Mouse (Mus musculus): ENCODE measurements around the gene Tap2. TPM values are rescaled to one million over a fixed set of nuclear protein-coding genes. Genes with fewer than 3 reads are reported as not detected.

Tap2 gene
- total and polyA plus RNA-seq, 3 experiments = 54.8 to 121 (median 110) TPM

- TF ChIP-seq ZC3H11A (IDR thresholded peaks at IDR 0.05; ENCODE audit: low read depth, low read length) = peak; percentile 85
- TF ChIP-seq UBTF (IDR thresholded peaks at IDR 0.05; ENCODE audit: low read depth, low read length) = no peak
Observed at GRCm38 (mm10) chr17:34234926-34235325, 31.6 kb downstream of the Tap2 start (continued).

- H3K9ac ChIP-seq (ENCODE audit: insufficient read depth, low read depth) = no peak overlapping the region
- TF ChIP-seq BHLHE40 (IDR thresholded peaks at IDR 0.05; ENCODE audit: low read depth, low read length) = no peak
- no peak overlapping the region for H3K27ac ChIP-seq (ENCODE audit: insufficient read depth, low read depth)
- peaks cover 7% of the 10 kb centered on the region for H3K9me3 ChIP-seq (replicated peaks; ENCODE audit: low read length)
- in situ Hi-C loops (cut with MboI; ENCODE audit: low pct_ligation_motif_present, low pct_unique_long_range_greater_than_20kb, low sequenced_read_pairs) = no loop called here
- H3K4me3 ChIP-seq (replicated peaks in 1 of 3; ENCODE audit: low read depth in 2 of 3, low read length in 2 of 3, poor library complexity in 1 of 3) = no peak overlapping the region
- no peaks in the 10 kb centered on the region for H3K27me3 ChIP-seq (replicated peaks)
- H3K4me1 ChIP-seq (ENCODE audit: control insufficient read depth in 1 of 2, insufficient read depth in 2 of 2) = peaks cover 0 to 31% of the 10 kb centered on the region in 2 experiments; a peak in 3 of 4 replicates
- H3K79me2 ChIP-seq (replicated peaks; ENCODE audit: control insufficient read depth, extremely low read depth, insufficient read depth, poor library complexity, severe bottlenecking) = no peaks in the 10 kb centered on the region
- peaks cover 0 to 10% of the 10 kb centered on the region in 2 experiments for H3K36me3 ChIP-seq (replicated peaks in 1 of 2; ENCODE audit: control insufficient read depth in 1 of 2, insufficient read depth in 1 of 2, low read length in 1 of 2)
- dilution Hi-C loops (cut with MboI; ENCODE audit: extremely low pct_ligation_motif_present, extremely low pct_unique_long_range_greater_than_20kb, low sequenced_read_pairs) = no loop called here
- no peak overlapping the region for H3K4me2 ChIP-seq (ENCODE audit: insufficient read depth, low read depth, poor library complexity, severe bottlenecking)
- no peak for DNase-seq (ENCODE audit: extremely low read depth)
Observed at GRCm38 (mm10) chr17:34236691-34237090, 33.4 kb downstream of the Tap2 start.

- H3K36me3 ChIP-seq (replicated peaks in 1 of 2; ENCODE audit: control insufficient read depth in 1 of 2, insufficient read depth in 1 of 2, low read length in 1 of 2) = peaks cover 0 to 20% of the 10 kb centered on the region in 2 experiments
- in situ Hi-C loops (cut with MboI; ENCODE audit: low pct_ligation_motif_present, low pct_unique_long_range_greater_than_20kb, low sequenced_read_pairs) (no loop called here), dilution Hi-C loops (cut with MboI; ENCODE audit: extremely low pct_ligation_motif_present, extremely low pct_unique_long_range_greater_than_20kb, low sequenced_read_pairs) (no loop called here)
- no peak overlapping the region for H3K4me2 ChIP-seq (ENCODE audit: insufficient read depth, low read depth, poor library complexity, severe bottlenecking)
- H3K27me3 ChIP-seq (replicated peaks) = no peaks in the 10 kb centered on the region
- no peaks in the 10 kb centered on the region for H3K79me2 ChIP-seq (replicated peaks; ENCODE audit: control insufficient read depth, extremely low read depth, insufficient read depth, poor library complexity, severe bottlenecking)
- TF ChIP-seq SMC3 (IDR thresholded peaks at IDR 0.05; ENCODE audit: low read depth, low read length) (no peak), NRF1 (IDR thresholded peaks at IDR 0.05; ENCODE audit: low read depth, low read length) (no peak), KAT2A (IDR thresholded peaks at IDR 0.05; ENCODE audit: insufficient replicate concordance, low read length) (no peak), MEF2A (IDR thresholded peaks at IDR 0.05; ENCODE audit: borderline replicate concordance, low read depth, low read length) (no peak), RAD21 (IDR thresholded peaks at IDR 0.05; ENCODE audit: low read depth, low read length) (no peak), MYC (IDR thresholded peaks at IDR 0.05; ENCODE audit: low read depth, low read length) (no peak), ZKSCAN1 (IDR thresholded peaks at IDR 0.05; ENCODE audit: borderline replicate concordance, low read depth, low read length) (no peak), SIN3A (IDR thresholded peaks at IDR 0.05; ENCODE audit: low read length) (no peak), EP300 (IDR thresholded peaks at IDR 0.05; ENCODE audit: low read length) (no peak), CTCF (conservative IDR thresholded peaks at IDR 0.05 in 1 of 2, IDR thresholded peaks at IDR 0.05 in 1 of 2; ENCODE audit: low read depth in 2 of 2, low read length in 2 of 2) (no peak), IRF4 (IDR thresholded peaks at IDR 0.05; ENCODE audit: low read depth, low read length) (no peak), HCFC1 (IDR thresholded peaks at IDR 0.05; ENCODE audit: low read depth, low read length) (no peak), JUND (conservative IDR thresholded peaks at IDR 0.05; ENCODE audit: low read depth, low read length) (no peak), BHLHE40 (IDR thresholded peaks at IDR 0.05; ENCODE audit: low read depth, low read length) (no peak), TBP (conservative IDR thresholded peaks at IDR 0.05; ENCODE audit: low read depth, low read length) (no peak), E2F4 (IDR thresholded peaks at IDR 0.05; ENCODE audit: insufficient replicate concordance, low read depth, low read length) (no peak), ZNF384 (IDR thresholded peaks at IDR 0.05; ENCODE audit: low read depth, low read length) (no peak), ZMIZ1 (IDR thresholded peaks at IDR 0.05; ENCODE audit: low read depth, low read length) (no peak), USF2 (conservative IDR thresholded peaks at IDR 0.05; ENCODE audit: low read depth, low read length) (no peak)
- H3K9ac ChIP-seq (ENCODE audit: insufficient read depth, low read depth) = no peak overlapping the region
- H3K4me1 ChIP-seq (ENCODE audit: control insufficient read depth in 1 of 2, insufficient read depth in 2 of 2) = peaks cover 0 to 35% of the 10 kb centered on the region in 2 experiments; a peak in 3 of 4 replicates
- H3K27ac ChIP-seq (ENCODE audit: insufficient read depth, low read depth) = no peak overlapping the region
- peaks cover 10% of the 10 kb centered on the region for H3K9me3 ChIP-seq (replicated peaks; ENCODE audit: low read length)
- H3K4me3 ChIP-seq (replicated peaks in 1 of 3; ENCODE audit: low read depth in 2 of 3, low read length in 2 of 3, poor library complexity in 1 of 3) = no peak overlapping the region
- DNase-seq (ENCODE audit: extremely low read depth) = no peak
Observed at GRCm38 (mm10) chr17:34237741-34238140, 34.4 kb downstream of the Tap2 start.

Measured in CH12.LX (cell line).